Mouse (Mus musculus) cerebellum, adult 11-12 months (tissue): ENCODE data around the gene Fgfr2.

Experiments used
- DNase-seq: peaks from one replicate; pipeline ENCODE4 v3.0.0; 2022

Fgfr2 gene

GRCm38 (mm10) chr7:131628846-131629391 is 1494.2 kb downstream of the Fgfr2 start:
- no peak for DNase-seq

- peak; percentile 6 for DNase-seq
These were observed 1494.8 kb downstream of the Fgfr2 start for GRCm38 (mm10) chr7:131628356-131628755.

- DNase-seq = no peak
These were observed 1513.5 kb downstream of the Fgfr2 start for GRCm38 (mm10) chr7:131609677-131610076.

GRCm38 (mm10) chr7:131608049-131608448 is 1515.1 kb downstream of the Fgfr2 start:
- no peak for DNase-seq

- DNase-seq = no peak
These were observed 1517.7 kb downstream of the Fgfr2 start for GRCm38 (mm10) chr7:131605481-131605880.

- no peak for DNase-seq
These were observed 1518.2 kb downstream of the Fgfr2 start for GRCm38 (mm10) chr7:131604946-131605345.

- DNase-seq = no peak
These were observed 1520.0 kb downstream of the Fgfr2 start for GRCm38 (mm10) chr7:131603186-131603585.

GRCm38 (mm10) chr7:131602106-131602505 is 1521.0 kb downstream of the Fgfr2 start:
- no peak for DNase-seq

- DNase-seq = no peak
These were observed 1524.7 kb downstream of the Fgfr2 start for GRCm38 (mm10) chr7:131598483-131598824.

GRCm38 (mm10) chr7:131597779-131598482 is 1525.2 kb downstream of the Fgfr2 start:
- no peak for DNase-seq

GRCm38 (mm10) chr7:131585551-131585950 is 1537.6 kb downstream of the Fgfr2 start:
- DNase-seq = no peak

GRCm38 (mm10) chr7:131582178-131582577 is 1541.0 kb downstream of the Fgfr2 start:
- no peak for DNase-seq

- DNase-seq = no peak
These were observed 1547.9 kb downstream of the Fgfr2 start for GRCm38 (mm10) chr7:131575246-131575645.

- no peak for DNase-seq
These were observed 1562.5 kb downstream of the Fgfr2 start for GRCm38 (mm10) chr7:131560697-131561042.

GRCm38 (mm10) chr7:131559986-131560696 is 1563.0 kb downstream of the Fgfr2 start, which contains the start of gene Bub3:
Bub3 (plus strand) TSS chr7:131560222.
- DNase-seq = peak; percentile 94

- DNase-seq = no peak
These were observed 1565.4 kb downstream of the Fgfr2 start for GRCm38 (mm10) chr7:131557751-131558150.

- peak; percentile 41 for DNase-seq
These were observed 1566.4 kb downstream of the Fgfr2 start for GRCm38 (mm10) chr7:131556541-131557271.

- no peak for DNase-seq
These were observed 1567.0 kb downstream of the Fgfr2 start for GRCm38 (mm10) chr7:131556116-131556515.

GRCm38 (mm10) chr7:131555301-131556081 is 1567.7 kb downstream of the Fgfr2 start:
- DNase-seq = no peak

GRCm38 (mm10) chr7:131554341-131555180 is 1568.6 kb downstream of the Fgfr2 start:
- no peak for DNase-seq

- no peak for DNase-seq
These were observed 1569.4 kb downstream of the Fgfr2 start for GRCm38 (mm10) chr7:131553771-131554175.

- no peak for DNase-seq
These were observed 1570.4 kb downstream of the Fgfr2 start for GRCm38 (mm10) chr7:131552781-131553180.
